Mouse (Mus musculus) CD4-positive, CD25-positive, alpha-beta regulatory T cell, adult 2 months (primary cell): ENCODE results near the gene Sertad3.
A peak's percentile ranks its signal among the peaks of the same experiment; 100 is the strongest.

Experiments
- DNase-seq: peaks from one replicate; pipeline ENCODE4 v3.0.0-alpha.2; 2012; ENCODE audit warnings: low read depth, low spot score

Sertad3 gene

DNA sequence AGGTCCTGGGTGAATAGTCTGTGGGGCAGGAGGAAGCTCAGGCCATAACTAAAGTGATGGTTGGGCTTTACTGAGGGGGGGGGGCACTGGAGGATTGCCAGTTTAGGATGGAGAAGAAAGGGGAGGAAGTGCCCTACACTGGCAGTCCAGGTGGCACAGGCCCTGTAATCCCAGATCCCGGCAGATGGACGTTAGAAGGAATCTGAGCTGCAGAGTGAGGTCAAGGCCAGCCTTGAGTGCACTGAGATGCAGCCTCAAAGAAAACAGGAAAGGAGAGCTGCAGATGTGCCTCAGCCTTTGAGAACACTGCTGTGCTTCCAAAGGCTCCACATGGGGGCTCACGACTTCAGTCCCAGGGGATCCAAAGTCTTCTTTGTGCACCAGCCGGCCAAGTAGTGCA, 5.9 kb upstream of the Sertad3 start:
- DNase-seq: no peak

GRCm38 (mm10) chr7:27471390-27472120, 2.0 kb upstream of the Sertad3 start:
- DNase-seq: no peak

- DNase-seq: peak; percentile 50
Observed at GRCm38 (mm10) chr7:27472596-27472995, 972 bp upstream of the Sertad3 start.

DNA sequence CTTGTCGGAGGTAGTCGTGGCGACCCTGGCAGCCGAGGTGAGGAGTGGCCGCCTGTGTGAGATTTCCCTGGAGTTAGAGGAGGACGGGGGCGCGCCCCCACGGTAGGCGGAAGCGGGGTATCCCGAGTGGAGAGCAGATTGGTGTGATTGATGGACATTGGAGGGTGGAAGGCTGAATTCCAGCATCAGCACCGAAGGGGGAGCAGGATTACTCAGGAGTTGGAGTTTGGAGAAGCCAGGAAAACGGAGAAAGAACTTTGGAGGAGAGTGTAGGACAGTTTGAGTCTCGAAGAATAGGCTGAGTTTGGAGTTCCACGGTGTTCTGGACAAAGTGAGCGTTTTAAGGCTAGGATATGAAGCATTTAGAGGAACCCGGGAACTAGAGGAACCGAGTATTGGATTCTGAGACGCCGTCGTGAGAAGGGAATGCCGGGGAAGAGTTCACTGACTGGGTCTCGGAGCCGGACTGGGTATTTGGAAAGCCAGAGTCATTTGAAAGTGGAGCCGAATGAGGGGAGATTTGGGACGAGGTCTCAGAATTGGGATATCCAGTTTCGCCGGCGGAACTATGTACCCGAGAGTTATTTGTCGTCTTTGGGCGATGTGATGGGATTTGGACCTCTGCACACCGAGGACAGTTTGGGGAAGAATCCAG, 394 bp downstream of the Sertad3 start:
- no peak for DNase-seq

GRCm38 (mm10) chr7:27474490-27474954, 954 bp downstream of the Sertad3 start:
- peak; percentile 98 for DNase-seq

DNA sequence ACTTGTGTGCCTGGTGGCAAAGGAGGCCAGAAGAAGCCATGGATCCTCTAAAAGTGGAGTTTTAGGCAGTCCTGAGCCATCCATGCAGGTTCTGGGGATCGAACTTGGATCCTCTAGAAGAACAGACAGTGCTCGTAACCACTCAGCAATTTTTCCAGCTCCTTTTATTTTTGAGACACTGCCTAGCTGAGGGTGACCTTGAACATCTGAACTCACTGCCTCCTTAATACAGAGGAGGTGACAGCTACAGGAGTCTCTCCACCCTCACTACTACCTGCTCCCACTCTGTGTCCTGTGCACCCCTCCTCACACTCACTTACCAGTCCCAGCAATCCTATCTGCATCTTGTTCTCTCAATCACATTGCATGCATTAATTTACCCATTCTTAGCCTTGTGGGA, 2.0 kb downstream of the Sertad3 start:
- no peak for DNase-seq

GRCm38 (mm10) chr7:27476098-27476635, 2.6 kb downstream of the Sertad3 start:
- DNase-seq: no peak

GRCm38 (mm10) chr7:27478561-27478960, 5.0 kb downstream of the Sertad3 start:
- no peak for DNase-seq

- DNase-seq: no peak
Observed at GRCm38 (mm10) chr7:27479750-27480149, 6.2 kb downstream of the Sertad3 start.

- no peak for DNase-seq
Observed at GRCm38 (mm10) chr7:27480506-27480905, 6.9 kb downstream of the Sertad3 start.

DNA sequence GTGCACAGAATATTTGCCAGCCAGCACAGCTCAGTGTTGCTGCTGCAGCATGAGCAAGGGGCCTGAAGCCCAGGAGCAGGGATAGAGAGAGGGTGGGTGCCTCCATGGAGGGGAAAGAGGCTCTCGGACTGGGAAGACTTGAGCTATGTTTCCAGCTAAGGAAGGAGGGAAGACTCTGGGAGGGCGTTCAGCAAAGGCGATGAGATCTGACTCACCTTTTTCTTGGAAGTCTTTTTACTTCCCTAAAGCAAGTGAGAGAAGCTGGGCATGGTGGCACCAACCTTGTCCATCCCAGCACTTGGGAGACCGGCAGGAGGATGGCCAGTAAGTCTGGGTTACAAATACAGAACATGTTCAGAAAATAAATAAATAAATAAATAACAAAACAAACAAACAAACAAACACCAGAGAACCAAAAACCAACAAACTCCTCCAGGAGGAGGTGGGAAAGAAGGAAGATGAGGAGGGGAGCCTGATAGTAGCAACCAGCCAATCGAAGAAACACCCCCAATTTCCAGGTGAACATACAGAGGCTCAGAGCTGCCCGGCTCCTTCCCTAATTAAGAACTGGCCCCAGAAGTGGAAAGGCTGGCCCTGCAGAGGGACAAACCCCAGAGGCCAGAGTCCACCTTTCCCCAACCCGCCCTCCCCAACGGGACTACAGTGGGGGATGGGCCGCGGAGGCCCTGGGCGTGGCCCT, 7.5 kb downstream of the Sertad3 start:
- no peak for DNase-seq

DNA sequence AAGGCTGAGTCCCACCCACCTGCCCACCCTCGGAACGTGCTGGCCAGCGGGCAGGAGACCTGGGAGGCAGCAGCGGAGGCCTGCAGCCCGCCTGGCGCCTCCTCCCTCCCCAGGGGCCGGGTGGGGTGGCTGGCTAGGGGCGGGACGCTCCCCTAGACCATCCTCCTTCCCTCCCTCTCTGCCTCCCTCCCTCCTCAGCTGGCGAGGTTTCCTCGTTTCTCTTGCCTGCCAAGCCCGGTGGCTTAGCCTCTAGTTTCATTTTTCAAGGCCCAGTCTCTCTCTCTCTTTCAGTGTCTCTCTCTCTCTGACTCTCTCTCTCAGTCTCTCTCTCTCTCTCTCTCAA, 8.0 kb downstream of the Sertad3 start:
- DNase-seq: peak; percentile 83

GRCm38 (mm10) chr7:27483860-27484259, 10.3 kb downstream of the Sertad3 start:
- DNase-seq: no peak

DNA sequence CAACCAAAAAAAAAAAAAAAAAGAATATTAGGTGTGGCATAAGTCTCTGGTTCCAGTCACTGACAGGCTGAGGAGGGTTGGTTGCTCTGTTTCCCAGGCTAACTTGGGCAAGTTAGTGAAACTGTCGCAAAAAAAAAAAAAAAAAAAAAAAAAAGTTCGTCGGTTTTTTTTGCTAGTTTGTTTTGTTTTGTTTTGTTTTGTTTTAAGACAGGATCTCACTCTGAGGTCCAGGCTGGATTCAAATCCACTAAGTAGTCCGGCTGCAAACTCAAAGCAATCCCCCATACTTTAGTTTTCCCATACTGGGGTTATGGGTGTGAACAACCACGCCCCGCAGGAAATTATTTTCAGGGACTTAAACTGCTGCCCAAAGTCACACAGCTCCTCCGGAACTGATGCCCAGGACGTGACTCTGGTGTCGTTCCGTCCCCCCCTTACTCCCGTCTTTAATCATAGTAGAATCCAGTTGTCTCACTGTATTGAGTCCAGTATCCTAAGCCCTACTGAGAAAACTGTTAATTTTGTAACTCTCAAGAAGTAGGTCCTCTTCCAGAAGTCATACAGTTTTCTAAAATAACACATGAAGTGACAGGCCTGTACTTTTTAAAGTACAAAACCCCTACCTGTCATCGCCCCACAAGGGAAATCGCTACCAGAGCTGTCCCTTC, 12.7 kb downstream of the Sertad3 start:
- DNase-seq: no peak

- DNase-seq: peak; percentile 100
Observed at GRCm38 (mm10) chr7:27486770-27487697, 13.5 kb downstream of the Sertad3 start, which contains the start of gene Sertad1. TSS of gene Sertad1 (plus strand) at chr7:27486910.

DNA sequence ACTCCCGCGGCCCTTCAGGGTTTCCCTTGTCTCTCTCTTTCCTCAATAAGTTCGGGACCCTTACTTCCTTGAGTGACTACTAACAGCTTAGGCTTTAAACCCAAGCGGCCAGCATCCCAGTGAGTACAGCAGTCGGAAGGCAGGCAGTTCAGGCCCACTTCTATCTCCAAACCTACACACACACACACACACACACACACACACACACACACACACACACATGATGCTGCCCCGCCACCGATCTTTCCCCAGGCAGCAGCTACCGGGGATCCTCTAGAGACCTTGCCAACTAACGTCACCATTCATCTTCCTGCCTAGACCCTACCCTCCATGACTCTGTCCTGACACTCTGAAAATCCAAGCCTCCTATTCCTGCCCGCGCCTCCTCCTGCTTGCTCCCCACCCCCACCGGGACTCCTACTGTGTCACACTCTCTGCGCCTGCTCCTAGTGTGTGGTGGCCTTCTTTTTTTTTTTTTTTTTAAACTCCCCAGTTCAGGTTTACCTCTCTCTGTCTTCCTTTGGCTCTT, 14.2 kb downstream of the Sertad3 start:
- peak; percentile 63 for DNase-seq

DNA sequence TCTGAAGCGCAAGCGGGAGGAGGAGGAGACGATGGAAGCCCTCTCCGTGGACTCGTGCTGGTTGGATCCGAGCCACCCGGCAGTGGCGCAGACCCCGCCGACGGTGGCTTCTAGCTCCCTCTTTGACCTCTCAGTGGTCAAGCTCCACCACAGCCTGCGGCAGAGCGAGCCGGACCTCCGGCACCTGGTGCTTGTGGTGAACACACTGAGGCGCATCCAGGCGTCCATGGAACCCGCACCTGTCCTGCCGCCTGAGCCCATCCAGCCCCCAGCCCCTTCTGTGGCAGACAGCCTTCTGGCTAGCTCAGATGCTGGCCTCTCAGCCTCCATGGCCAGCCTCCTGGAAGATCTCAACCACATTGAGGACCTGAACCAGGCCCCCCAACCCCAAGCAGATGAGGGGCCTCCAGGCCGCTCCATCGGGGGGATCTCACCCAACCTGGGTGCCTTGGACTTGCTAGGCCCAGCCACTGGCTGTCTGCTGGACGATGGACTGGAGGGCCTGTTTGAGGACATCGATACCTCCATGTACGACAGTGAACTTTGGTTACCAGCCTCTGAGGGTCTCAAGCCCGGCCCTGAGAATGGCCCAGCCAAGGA, 15.8 kb downstream of the Sertad3 start:
- peak; percentile 24 for DNase-seq

DNA sequence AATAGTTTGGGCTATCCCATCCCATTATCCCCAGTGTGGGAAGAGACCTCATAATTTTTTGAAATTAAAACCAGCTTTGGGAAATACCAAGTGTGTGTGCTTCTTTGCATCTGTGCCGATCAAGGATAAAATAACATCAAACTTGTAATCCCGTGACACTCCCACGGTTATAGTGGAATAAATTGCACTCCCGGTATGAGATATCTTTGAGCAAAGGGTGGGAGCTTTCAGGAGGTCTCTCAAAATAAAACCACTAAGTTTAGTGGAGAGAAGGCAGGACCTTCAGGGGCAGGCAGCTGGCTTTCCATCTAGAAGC, 16.6 kb downstream of the Sertad3 start:
- DNase-seq: no peak

- DNase-seq: peak; percentile 91
Observed at GRCm38 (mm10) chr7:27490543-27491329, 17.2 kb downstream of the Sertad3 start.
